Mouse (Mus musculus): ENCODE results near the gene Fam198b. TPM values are rescaled to one million over a fixed set of nuclear protein-coding genes. Genes with fewer than 3 reads are reported as not detected.

The Fam198b gene
- total RNA-seq, 2 experiments from 2014 or later: 0.40 to 1.0 TPM

- ATAC-seq (ENCODE audit: poor library complexity, severe bottlenecking): no peak
Observed at GRCm38 (mm10) chr3:79977656-79978450, 93.5 kb downstream of the Fam198b start.

- peak; percentile 72 for ATAC-seq (ENCODE audit: poor library complexity, severe bottlenecking)
Observed at GRCm38 (mm10) chr3:79980714-79981113, 96.4 kb downstream of the Fam198b start.

- ATAC-seq (ENCODE audit: poor library complexity, severe bottlenecking): no peak
Observed at GRCm38 (mm10) chr3:79983961-79984419, 99.7 kb downstream of the Fam198b start.

GRCm38 (mm10) chr3:79984542-79984941 is 100.2 kb downstream of the Fam198b start:
- ATAC-seq (ENCODE audit: poor library complexity, severe bottlenecking): peak; percentile 94

- no peak for ATAC-seq (ENCODE audit: poor library complexity, severe bottlenecking)
Observed at GRCm38 (mm10) chr3:79989250-79989649, 104.9 kb downstream of the Fam198b start.

- ATAC-seq (ENCODE audit: poor library complexity, severe bottlenecking): no peak
Observed at GRCm38 (mm10) chr3:79989911-79990310, 105.6 kb downstream of the Fam198b start.

- no peak for ATAC-seq (ENCODE audit: poor library complexity, severe bottlenecking)
Observed at GRCm38 (mm10) chr3:79990480-79990879, 106.1 kb downstream of the Fam198b start.

GRCm38 (mm10) chr3:79994029-79994539 is 109.8 kb downstream of the Fam198b start:
- no peak for ATAC-seq (ENCODE audit: poor library complexity, severe bottlenecking)

- ATAC-seq (ENCODE audit: poor library complexity, severe bottlenecking): peak; percentile 18; the same call in 1 of the 2 replicates
Observed at GRCm38 (mm10) chr3:79995726-79996125, 111.4 kb downstream of the Fam198b start.

Other genes with a start within 250 kb of the Fam198b start
- not detected in 2 replicates for gene Rxfp1, start 146.7 kb upstream of the Fam198b start, total RNA-seq (2015)
- gene Rxfp1, start 146.7 kb upstream of the Fam198b start, total RNA-seq (2017): 0.04 TPM in 1 of 2 replicates, not detected in the other
- 1.9 and 2.7 TPM in 2 replicates for gene Tmem144, start 31.8 kb upstream of the Fam198b start, total RNA-seq (2015)
- gene Tmem144, start 31.8 kb upstream of the Fam198b start, total RNA-seq (2017): 1.2 and 1.5 TPM in 2 replicates